Mouse (Mus musculus): ENCODE data around the gene Chic2. TPM values are rescaled to one million over a fixed set of nuclear protein-coding genes. Genes with fewer than 3 reads are reported as not detected.
A peak's percentile ranks its signal among the peaks of the same experiment; 100 is the strongest.

Gene Chic2
- polyA plus RNA-seq (2015; fragmentation: Nextera tagmentation; extraction: Ambion mirVana), result 30.9 and 37.7 TPM in 2 replicates

DNA sequence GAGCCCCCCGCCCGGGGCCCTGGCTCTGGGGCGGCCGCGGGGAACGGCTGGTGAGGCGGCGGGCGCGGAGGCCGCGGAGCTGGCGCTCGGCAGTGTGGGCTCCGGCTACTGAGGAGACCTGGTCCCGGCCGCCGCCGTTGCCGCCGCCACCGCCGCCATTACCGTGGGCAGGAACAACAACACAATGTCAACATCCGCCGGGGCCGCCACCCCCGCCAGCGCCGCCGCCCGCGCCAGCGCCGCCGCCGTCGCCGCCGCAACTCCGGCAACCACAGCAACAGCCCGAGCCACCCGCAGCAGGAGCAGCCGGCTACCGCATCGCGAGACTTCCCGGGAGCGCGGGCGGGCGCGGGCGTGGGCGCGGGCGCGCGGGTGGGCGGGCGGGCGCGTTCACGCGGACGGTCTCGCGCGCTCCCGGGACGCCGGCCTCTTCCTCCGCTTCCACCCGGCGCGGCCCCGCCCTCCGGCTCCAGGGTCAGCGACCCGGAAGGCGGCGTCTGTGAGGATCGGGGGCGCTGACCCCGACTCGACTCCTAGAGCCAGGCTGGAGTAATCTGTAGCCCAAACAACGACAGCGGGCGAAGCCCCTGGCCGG lies at the start of gene Chic2:
TSS of gene Chic2 (minus strand) at position 465 of the 595 bp plus-strand sequence.
- peaks cover 19% of the 10 kb centered on the region for H3K4me1 ChIP-seq
- peaks cover 3% of the 10 kb centered on the region; the same call in 1 of the 2 replicates for H3K36me3 ChIP-seq (ENCODE audit: poor library complexity, severe bottlenecking)
- peak within 1 kb of the TSS; percentile 98 for H3K9ac ChIP-seq
- peaks cover 16% of the 10 kb centered on the region for H3K27me3 ChIP-seq
- peak within 1 kb of the TSS; percentile 98 for H3K4me3 ChIP-seq
- WGBS, result under 1% methylated on average over 51 of the region's 90 CpGs
- H3K9me3 ChIP-seq (replicated peaks), result 0 out of 2 replicates have a peak, but pooled peaks cover 2% of the 10 kb centered on the region
- ATAC-seq, result peak; percentile 96
- peak within 1 kb of the TSS; percentile 90 for H3K4me2 ChIP-seq
- peak within 1 kb of the TSS; percentile 85 for H3K27ac ChIP-seq

DNA sequence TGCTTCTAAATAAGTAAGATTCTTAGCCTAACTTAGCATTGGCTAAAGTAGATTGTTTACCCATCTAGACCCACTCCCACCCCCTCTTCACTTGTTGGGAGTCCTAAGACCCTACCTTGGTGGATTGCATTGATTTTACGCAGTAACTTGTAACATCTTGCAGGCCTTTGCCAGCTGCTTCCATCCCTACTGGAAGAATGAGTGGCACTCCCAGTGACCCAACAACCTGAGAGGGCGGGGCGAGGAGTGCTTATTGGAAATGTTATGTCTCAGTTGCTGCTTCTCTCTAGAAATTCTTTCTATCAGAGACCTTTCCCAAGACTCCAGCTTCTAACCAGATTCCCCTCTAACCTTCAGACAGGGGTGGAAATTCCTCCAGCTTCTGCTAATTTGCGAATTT lies 41.3 kb upstream of the Chic2 start:
- 0 out of 2 replicates have a peak, but pooled peaks have one; percentile 3 for ATAC-seq
- Histone ChIP-seq H3K9ac (no peak overlapping the region), H3K27ac (no peak overlapping the region), H3K27me3 (peaks cover 94% of the 10 kb centered on the region), H3K4me1 (peaks cover 49% of the 10 kb centered on the region), H3K4me3 (no peak overlapping the region), H3K36me3 (ENCODE audit: poor library complexity, severe bottlenecking) (no peaks in the 10 kb centered on the region), H3K9me3 (replicated peaks) (no peaks in the 10 kb centered on the region), H3K4me2 (no peak overlapping the region)
- 15% methylated on average over 4 of the region's 4 CpGs for WGBS

DNA sequence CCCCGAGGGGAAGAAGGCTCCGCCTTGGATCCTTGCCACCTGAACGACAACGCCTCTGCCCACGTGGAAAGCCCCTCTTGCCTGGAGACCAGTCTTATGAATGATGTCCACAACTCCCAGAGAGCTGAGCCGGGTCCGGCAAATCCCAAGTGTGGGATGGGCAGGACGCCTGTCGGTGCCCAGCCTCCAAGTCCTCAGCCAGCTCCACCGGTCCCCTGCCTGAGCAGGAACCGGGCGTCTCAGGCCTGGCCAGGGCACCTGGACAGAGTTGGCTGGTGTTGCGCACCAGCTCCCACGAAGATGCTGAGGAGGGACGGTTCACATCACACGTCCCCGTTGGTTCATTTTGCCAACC lies 40.9 kb upstream of the Chic2 start:
- peak overlapping the region; percentile 70; the same call in 1 of the 2 replicates for H3K27ac ChIP-seq
- H3K36me3 ChIP-seq (ENCODE audit: poor library complexity, severe bottlenecking), result no peaks in the 10 kb centered on the region
- no peaks in the 10 kb centered on the region for H3K9me3 ChIP-seq (replicated peaks)
- H3K4me3 ChIP-seq, result 0 out of 2 replicates have a peak overlapping the region, but pooled peaks have one; percentile 21
- peaks cover 51% of the 10 kb centered on the region for H3K4me1 ChIP-seq
- peak; percentile 57 for ATAC-seq
- H3K4me2 ChIP-seq, result peak overlapping the region; percentile 59
- WGBS, result 2% methylated on average over 17 of the region's 17 CpGs
- no peak overlapping the region for H3K9ac ChIP-seq
- peaks cover 94% of the 10 kb centered on the region for H3K27me3 ChIP-seq

DNA sequence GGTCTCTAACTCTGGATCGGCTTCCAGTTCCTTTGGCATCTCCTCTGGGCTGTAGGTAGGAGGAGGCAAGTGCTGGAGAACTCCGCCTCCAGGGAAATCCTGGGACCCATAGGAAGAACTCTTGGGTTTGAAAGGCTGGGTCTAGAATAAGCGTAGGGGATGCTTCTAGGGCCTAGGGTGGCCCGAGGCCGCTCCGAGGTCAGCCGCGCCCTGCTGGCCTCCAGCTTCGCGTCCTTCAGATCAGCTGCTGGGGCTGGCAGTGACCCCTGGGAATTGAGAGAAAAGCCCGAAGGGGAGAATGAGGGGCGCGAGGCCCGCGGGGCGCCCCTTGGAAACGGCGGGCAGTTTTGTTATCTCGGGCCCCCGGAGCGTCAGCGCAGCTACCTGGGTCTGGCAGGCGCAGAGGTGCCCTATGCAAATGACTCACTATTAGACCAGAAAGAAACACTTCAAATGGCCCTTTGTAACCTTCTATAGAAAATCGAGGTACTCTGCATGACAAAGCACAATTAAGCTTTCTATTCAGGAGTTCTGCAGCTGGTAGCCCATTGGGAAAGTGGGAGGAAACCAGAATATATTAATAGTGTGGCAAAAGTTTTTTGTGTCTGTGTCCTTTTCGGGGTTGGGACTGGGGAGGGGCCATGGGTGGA lies 40.4 kb upstream of the Chic2 start:
- H3K4me3 ChIP-seq, result peak overlapping the region; percentile 21
- H3K36me3 ChIP-seq (ENCODE audit: poor library complexity, severe bottlenecking), result no peaks in the 10 kb centered on the region
- no peak overlapping the region for H3K9ac ChIP-seq
- peak; percentile 76 for ATAC-seq
- H3K9me3 ChIP-seq (replicated peaks), result no peaks in the 10 kb centered on the region
- peak overlapping the region; percentile 59 for H3K4me2 ChIP-seq
- under 1% methylated on average over 25 of the region's 25 CpGs for WGBS
- H3K4me1 ChIP-seq, result peaks cover 51% of the 10 kb centered on the region
- peaks cover 94% of the 10 kb centered on the region for H3K27me3 ChIP-seq
- H3K27ac ChIP-seq, result peak overlapping the region; percentile 70

DNA sequence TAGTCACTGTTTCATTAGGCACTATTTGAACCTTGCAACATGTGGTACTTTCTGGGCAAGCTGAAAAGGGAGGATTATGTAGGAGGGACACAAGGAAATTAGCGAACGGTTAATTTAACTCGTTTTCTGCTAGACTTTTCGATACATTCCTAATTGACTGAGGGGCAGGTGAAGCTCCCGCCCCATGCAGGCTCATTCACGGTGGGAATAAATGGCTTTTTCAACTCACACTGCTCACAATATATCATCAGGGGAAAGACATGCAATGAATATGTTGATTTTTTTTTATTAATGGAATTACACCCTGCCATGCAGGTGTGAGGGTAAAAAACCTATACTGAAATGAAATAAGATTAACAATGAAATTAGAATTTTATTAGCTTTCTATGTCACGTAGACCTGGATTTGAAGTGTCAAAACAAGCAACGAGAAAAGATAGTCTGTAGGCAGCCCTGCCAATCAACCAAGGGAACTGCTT lies 39.9 kb upstream of the Chic2 start:
- Histone ChIP-seq H3K4me2 (peak overlapping the region; percentile 59), H3K27me3 (peaks cover 94% of the 10 kb centered on the region), H3K36me3 (ENCODE audit: poor library complexity, severe bottlenecking) (no peaks in the 10 kb centered on the region), H3K4me3 (no peak overlapping the region), H3K9ac (no peak overlapping the region), H3K27ac (peak overlapping the region; percentile 70), H3K9me3 (replicated peaks) (no peaks in the 10 kb centered on the region), H3K4me1 (peaks cover 51% of the 10 kb centered on the region)
- WGBS, result under 1% methylated on average over 8 of the region's 8 CpGs
- ATAC-seq, result no peak

DNA sequence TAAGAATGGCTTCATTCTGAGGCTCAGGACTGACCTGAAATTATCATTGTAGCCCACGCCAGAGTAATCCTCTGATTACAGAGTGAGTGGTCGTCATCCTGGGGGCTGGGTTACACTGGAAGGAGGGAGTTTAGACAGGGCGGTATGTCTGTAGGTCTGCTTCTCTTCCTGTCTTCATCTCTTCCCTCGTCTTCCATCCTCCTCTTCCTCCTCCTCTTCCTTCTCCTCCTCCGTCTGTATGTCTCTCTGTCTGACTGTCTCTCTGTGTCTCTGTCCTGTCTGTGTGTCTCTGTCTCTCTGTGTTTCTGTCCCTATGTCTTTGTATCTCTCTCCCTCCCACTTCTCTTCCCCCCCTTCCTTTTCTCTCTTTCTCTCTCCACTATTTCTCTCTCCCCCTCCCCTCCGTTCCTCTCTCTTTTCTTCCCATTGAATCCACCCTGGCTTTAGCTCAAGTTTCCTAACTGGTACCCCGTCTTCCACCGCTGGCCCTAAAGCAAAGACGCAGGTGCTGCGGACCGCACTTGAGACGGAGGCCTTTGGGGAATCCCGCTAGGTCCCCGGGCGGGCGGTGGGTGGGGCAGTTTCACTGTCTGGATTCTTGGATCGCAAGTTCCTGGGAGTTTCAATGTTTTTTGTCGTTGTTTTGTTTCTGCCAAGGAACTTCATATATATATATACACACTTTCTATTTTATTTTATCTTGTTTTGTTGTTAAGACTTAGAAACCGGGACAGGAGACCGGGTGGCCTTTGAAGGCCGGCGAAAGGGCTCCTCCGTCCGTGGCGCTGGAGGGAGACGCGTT lies 39.2 kb upstream of the Chic2 start:
- 0 out of 2 replicates have a peak overlapping the region, but pooled peaks have one; percentile 12 for H3K4me3 ChIP-seq
- H3K36me3 ChIP-seq (ENCODE audit: poor library complexity, severe bottlenecking), result no peaks in the 10 kb centered on the region
- ATAC-seq, result no peak
- H3K9me3 ChIP-seq (replicated peaks), result no peaks in the 10 kb centered on the region
- H3K4me1 ChIP-seq, result peaks cover 51% of the 10 kb centered on the region
- H3K27ac ChIP-seq, result peak overlapping the region; percentile 48
- H3K27me3 ChIP-seq, result peaks cover 95% of the 10 kb centered on the region
- H3K4me2 ChIP-seq, result peak overlapping the region; percentile 59
- H3K9ac ChIP-seq, result no peak overlapping the region
- WGBS, result under 1% methylated on average over 27 of the region's 27 CpGs

DNA sequence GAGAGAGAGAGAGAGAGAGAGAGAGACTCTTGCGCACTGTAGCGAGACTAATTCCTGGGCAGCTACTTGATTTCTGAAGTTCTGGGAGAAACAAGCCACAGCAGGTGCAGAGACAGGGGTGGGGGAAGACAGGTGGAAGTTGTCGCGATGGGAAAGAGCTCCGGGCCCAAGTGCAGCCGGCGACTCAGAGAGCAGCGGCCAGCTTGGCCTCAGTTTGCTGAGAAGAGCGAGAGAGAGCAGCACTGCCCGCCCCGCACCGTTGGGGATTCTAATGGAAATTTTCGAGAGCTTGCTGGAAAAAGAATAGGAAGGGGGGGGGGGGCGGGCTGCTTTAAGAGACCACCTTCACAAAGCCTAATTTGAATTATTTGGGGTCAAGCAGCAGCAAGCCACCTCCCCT lies 38.5 kb upstream of the Chic2 start:
- Histone ChIP-seq H3K4me2 (peak overlapping the region; percentile 59), H3K27ac (peak overlapping the region; percentile 54), H3K36me3 (ENCODE audit: poor library complexity, severe bottlenecking) (no peaks in the 10 kb centered on the region), H3K27me3 (peaks cover 97% of the 10 kb centered on the region), H3K4me1 (peaks cover 51% of the 10 kb centered on the region), H3K4me3 (peak overlapping the region; percentile 14; the same call in 1 of the 2 replicates), H3K9ac (no peak overlapping the region), H3K9me3 (replicated peaks) (no peaks in the 10 kb centered on the region)
- WGBS, result 0% methylated on average over 14 of the region's 14 CpGs
- ATAC-seq, result peak; percentile 32; the same call in 1 of the 2 replicates

DNA sequence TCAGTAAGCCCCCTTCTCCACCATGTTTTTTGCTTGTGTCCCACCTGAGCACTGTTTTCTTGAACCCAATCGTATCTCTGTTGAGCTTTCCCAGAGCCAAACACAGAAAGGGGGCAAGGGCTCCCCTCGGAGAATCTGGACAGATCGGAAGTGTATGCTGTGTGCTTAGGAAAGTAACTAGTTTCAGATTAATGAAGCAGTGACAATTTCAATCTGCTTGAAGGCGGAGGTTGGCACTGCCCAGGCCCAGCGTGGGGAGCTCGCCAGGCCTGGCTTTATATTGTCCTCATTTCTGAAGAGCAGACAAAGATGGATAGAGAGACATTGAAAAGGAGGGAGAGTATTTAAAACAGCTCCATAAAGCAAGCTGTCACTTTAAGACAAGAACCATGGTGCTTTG lies 37.9 kb upstream of the Chic2 start:
- ATAC-seq, result no peak
- H3K9ac ChIP-seq, result no peak overlapping the region
- H3K36me3 ChIP-seq (ENCODE audit: poor library complexity, severe bottlenecking), result no peaks in the 10 kb centered on the region
- H3K27ac ChIP-seq, result peak overlapping the region; percentile 54
- 3% methylated on average over 6 of the region's 6 CpGs for WGBS
- no peak overlapping the region for H3K4me3 ChIP-seq
- H3K9me3 ChIP-seq (replicated peaks), result no peaks in the 10 kb centered on the region
- H3K27me3 ChIP-seq, result peaks cover 96% of the 10 kb centered on the region
- H3K4me2 ChIP-seq, result 0 out of 2 replicates have a peak overlapping the region, but pooled peaks have one; percentile 15
- peaks cover 51% of the 10 kb centered on the region for H3K4me1 ChIP-seq

DNA sequence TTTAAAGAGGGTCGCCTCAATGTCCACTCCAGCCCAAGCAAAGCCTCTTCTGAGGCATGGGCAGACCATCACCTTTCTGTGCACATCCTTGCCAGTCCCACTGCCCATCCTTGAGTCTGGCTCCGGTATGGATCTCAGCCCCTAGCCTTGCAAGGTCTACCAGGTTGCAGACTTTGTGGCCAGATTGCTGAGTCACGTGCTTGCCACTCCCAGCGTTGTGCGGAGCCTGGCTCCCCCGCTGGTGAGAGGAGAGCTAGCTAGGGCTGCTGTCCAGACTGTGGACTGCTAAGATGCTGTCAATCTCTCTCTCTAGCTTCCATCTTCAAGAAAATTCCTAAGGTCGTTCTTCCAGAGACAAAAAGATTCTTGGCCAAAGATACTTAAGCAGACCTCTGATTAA lies 35.0 kb upstream of the Chic2 start:
- Histone ChIP-seq H3K4me3 (no peak overlapping the region), H3K27ac (no peak overlapping the region), H3K27me3 (peaks cover 97% of the 10 kb centered on the region), H3K9ac (no peak overlapping the region), H3K4me1 (peaks cover 65% of the 10 kb centered on the region), H3K36me3 (ENCODE audit: poor library complexity, severe bottlenecking) (no peaks in the 10 kb centered on the region), H3K9me3 (replicated peaks) (no peaks in the 10 kb centered on the region), H3K4me2 (no peak overlapping the region)
- WGBS, result 2% methylated on average over 7 of the region's 7 CpGs
- no peak for ATAC-seq

DNA sequence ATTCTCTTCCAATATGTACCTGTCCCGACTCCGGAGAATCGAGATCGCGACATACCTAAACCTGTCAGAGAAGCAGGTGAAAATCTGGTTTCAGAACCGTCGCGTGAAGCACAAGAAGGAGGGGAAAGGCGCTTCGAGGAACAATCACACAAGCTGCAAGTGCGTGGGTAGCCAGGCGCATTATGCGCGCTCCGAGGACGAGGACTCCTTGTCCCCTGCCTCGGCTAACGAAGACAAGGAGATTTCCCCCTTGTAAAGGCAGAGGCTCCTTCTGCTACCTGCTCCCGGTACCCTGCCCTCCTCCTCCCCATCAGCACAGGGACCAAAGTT lies 32.4 kb upstream of the Chic2 start:
- ATAC-seq, result no peak
- Histone ChIP-seq H3K9me3 (replicated peaks) (no peaks in the 10 kb centered on the region), H3K36me3 (ENCODE audit: poor library complexity, severe bottlenecking) (no peaks in the 10 kb centered on the region), H3K27ac (no peak overlapping the region), H3K4me3 (peak overlapping the region; percentile 54), H3K4me2 (peak overlapping the region; percentile 68), H3K27me3 (peaks cover 98% of the 10 kb centered on the region), H3K4me1 (peaks cover 58% of the 10 kb centered on the region), H3K9ac (peak overlapping the region; percentile 73)
- under 1% methylated on average over 19 of the region's 19 CpGs for WGBS

DNA sequence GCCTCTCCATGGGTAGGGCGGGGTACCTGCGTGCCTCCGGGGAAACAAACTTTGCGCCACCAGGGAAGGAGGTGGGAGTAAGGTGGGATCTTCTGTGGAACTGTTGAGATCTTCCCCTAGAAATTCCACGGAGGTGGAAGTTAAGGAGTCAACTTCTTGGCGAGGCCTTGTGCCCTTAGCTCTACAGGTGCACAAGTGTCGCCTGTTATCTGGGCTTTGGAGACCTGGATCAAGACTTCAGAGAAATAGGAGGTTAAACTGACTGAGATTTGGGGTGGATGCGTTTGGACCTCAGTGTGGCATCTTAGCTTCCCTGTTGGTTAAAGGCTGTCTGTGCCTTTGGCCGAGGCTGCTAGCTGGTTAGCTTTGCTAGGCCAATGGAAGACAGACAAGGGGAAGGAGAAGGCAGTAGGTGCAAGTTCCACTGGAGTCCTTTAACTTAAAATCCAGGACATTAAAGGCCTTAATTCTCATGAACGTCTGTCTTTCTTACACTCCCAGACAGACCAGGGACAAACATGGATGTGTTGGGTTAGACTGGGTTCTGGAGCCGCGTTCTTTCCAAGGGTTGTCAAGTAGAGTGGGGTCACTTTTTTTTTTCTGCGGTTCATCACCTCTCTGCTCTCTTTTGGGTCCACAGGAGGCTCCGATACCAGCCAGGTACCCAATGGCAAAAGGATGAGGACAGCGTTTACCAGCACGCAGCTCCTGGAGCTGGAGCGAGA lies 31.9 kb upstream of the Chic2 start:
- peaks cover 60% of the 10 kb centered on the region for H3K4me1 ChIP-seq
- no peaks in the 10 kb centered on the region for H3K9me3 ChIP-seq (replicated peaks)
- H3K9ac ChIP-seq, result peak overlapping the region; percentile 73

More for the DNA sequence above, 31.9 kb upstream of the Chic2 start:
- Histone ChIP-seq H3K4me3 (peak overlapping the region; percentile 54), H3K4me2 (peak overlapping the region; percentile 68), H3K36me3 (ENCODE audit: poor library complexity, severe bottlenecking) (no peaks in the 10 kb centered on the region), H3K27me3 (peaks cover 98% of the 10 kb centered on the region), H3K27ac (no peak overlapping the region)
- no peak for ATAC-seq
- 1% methylated on average over 17 of the region's 17 CpGs for whole genome bisulfite sequencing
